Mouse (Mus musculus) midbrain, postnatal 0 days (tissue): ENCODE measurements around the gene Ube2s. TPM values are rescaled to one million over a fixed set of nuclear protein-coding genes. Genes with fewer than 3 reads are reported as not detected.

Experiments
- ATAC-seq: fragments of 200-750 bp; cut with Nextera tagmentation; 2 replicates; pipeline ENCODE4 v1.8.0; 2017; ENCODE audit warnings: moderate number of reproducible peaks, mild to moderate bottlenecking, moderate TSS enrichment, moderate library complexity; ENCODE audit not compliant: low FRiP score
- DNase-seq: peaks from one replicate; pipeline ENCODE4 v3.0.0-alpha.2; 2015; ENCODE audit warnings: low spot score
- H3K27ac ChIP-seq: fragments of 300-500 bp; sonication (generic); 2 replicates; pipeline ENCODE4 v1.5.1; 2014; ENCODE audit warnings: low read depth, mild to moderate bottlenecking, low read length, mixed read lengths
- H3K27me3 ChIP-seq: fragments of 300-500 bp; sonication (generic); 2 replicates; pipeline ENCODE4 v1.6.1; 2014; ENCODE audit warnings: low read length, control low read depth, mixed read lengths; ENCODE audit not compliant: insufficient read depth
- H3K36me3 ChIP-seq: fragments of 300-500 bp; sonication (generic); 2 replicates; pipeline ENCODE4 v1.6.1; 2014; ENCODE audit warnings: low read length, control low read depth, mixed read lengths; ENCODE audit not compliant: insufficient read depth
- H3K4me1 ChIP-seq: fragments of 300-500 bp; sonication (generic); 2 replicates; pipeline ENCODE4 v1.6.1; 2014; ENCODE audit warnings: mild to moderate bottlenecking, control low read depth, antibody characterized with exemption, low read length, mixed read lengths; ENCODE audit not compliant: insufficient read depth
- H3K4me2 ChIP-seq: fragments of 300-500 bp; sonication (generic); 2 replicates; pipeline ENCODE4 v1.6.1; 2014; ENCODE audit warnings: low read depth, mild to moderate bottlenecking, low read length, mixed read lengths; ENCODE audit not compliant: poor library complexity, severe bottlenecking
- H3K4me3 ChIP-seq: fragments of 300-500 bp; sonication (generic); 2 replicates; pipeline ENCODE4 v1.5.1; 2014; ENCODE audit warnings: low read depth, mild to moderate bottlenecking, low read length, moderate library complexity
- H3K9ac ChIP-seq: fragments of 300-500 bp; sonication (generic); replicated peaks from 2 replicates; pipeline ENCODE4 v1.6.1; 2014; ENCODE audit warnings: mild to moderate bottlenecking, low read length, moderate library complexity, mixed read lengths; ENCODE audit not compliant: poor library complexity, severe bottlenecking
- H3K9me3 ChIP-seq: fragments of 300-500 bp; sonication (generic); 2 replicates; pipeline ENCODE4 v1.6.1; 2016; ENCODE audit warnings: low read length, control low read depth
- CTCF ChIP-seq: IDR thresholded peaks from 2 replicates; pipeline ENCODE4 v1.5.1; 2016; ENCODE audit warnings: antibody characterized with exemption, mild to moderate bottlenecking
- WGBS: fragments of 180-500 bp; shearing (Covaris S2); extraction: QIAGEN DNeasy Blood & Tissue Kit; methylation state at CpG from one replicate; pipeline ENCODE4 v1.1.7; 2014; 5-methylcytosine and 5-hydroxymethylcytosine counted together
- polyA plus RNA-seq: library from polyadenylated mRNA; unstranded; fragments of >200 nt; fragmentation: Nextera tagmentation; extraction: Ambion mirVana; gene quantifications from 2 replicates; pipeline ENCODE4 v1.2.1, GENCODE M21; 2015
- total RNA-seq: library from RNA; depleted of rRNA; stranded (reverse); fragments of >200 nt; gene quantifications from 2 replicates; pipeline ENCODE4 v1.2.3, GENCODE M21; 2014

The Ube2s gene
- total and polyA plus RNA-seq, 2 experiments from 2014 or later: 210 to 264 TPM

DNA sequence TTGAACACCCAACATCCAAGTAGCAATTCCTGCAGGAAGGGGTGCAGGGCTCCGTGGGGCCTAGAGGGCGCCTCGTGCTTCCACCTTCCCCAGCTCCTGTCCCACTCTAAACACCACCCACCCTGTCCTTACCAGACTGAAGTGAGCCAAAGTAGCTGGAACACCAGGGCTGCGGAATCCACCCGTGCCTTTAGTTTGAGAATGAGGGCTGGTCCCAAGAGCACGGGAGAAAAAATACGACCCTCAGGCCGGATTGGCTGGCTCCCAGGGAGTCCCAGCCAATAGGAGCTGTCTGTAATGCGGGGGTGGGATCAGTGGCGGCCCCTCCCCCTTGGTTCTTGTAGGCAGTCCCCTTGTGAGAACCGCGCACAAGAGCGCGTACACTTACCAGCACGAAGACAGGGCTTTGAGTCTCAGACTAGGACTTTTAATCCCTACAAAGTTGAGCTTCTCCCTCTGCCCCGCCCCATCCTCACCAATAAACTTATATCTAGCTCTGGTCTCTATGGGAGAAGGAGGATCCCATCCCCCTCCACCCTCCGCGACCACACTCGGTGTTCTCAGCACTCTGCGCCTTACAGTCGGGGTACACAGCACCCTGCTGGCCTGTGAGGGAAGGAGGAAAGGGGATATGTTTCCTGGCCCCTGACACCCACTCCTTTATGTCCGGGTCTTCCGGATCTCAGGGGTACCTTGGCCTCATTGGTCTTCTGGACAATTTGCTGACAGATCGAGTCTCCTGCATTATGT is 59.4 kb downstream of the Ube2s start, which contains the start of gene Cox6b2:
Gene Cox6b2 (minus strand): TSS at position 274 of the 750 bp plus-strand sequence.
- 2% methylated on average over 24 of the region's 24 CpGs for WGBS
- TF ChIP-seq CTCF: 0 out of 2 replicates have a peak, but pooled peaks have one; percentile 18
- Histone ChIP-seq H3K4me2 (peak within 1 kb of the TSS; percentile 65), H3K27ac (peak within 1 kb of the TSS; percentile 43), H3K36me3 (no peaks in the 10 kb centered on the region), H3K9ac (peak within 1 kb of the TSS; percentile 59), H3K4me3 (peak within 1 kb of the TSS; percentile 43), H3K4me1 (no peaks in the 10 kb centered on the region), H3K27me3 (no peaks in the 10 kb centered on the region), H3K9me3 (no peaks in the 10 kb centered on the region)
- peak; percentile 94 for DNase-seq
- ATAC-seq: peak; percentile 89

DNA sequence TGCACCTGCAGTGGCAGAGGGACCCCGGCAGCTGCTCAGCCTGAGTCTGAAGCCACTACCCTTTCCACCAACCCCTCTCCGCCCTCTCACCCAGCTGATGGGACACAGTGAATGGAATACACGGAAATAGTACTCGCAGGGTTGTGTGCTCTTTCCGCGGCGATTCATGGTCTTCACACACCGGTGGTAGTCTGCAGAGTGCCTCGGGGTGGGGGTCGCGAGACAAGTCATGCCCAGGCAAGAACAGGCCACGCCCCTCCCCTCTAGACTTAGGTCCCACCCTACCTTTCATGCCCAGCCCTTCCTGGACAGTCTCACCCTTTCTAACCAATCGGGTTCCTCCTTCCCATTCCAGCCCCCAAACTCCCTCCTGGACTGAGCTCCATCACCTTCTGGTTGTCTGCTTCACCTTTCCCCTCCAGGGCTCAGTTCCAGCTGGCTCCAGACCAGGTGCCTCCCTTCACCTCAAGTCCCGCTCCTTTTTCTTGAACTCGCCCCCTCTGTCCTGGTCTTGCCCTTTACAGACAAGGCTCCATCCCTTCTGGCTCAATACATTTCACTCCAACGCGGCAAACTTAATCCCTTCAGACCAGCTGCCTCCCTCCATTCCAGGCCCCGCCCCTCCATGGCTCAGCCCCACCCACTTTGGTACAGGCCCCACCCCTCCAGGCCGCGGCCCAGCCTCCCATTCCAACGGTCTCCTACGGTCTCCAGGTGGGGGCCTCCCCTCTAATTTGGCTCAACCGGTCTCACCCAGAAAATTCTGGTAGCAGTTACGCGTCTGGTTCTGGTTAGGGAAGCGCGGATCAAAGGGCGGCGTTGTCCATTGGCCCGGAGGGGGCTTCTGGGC is 60.2 kb downstream of the Ube2s start:
- Histone ChIP-seq H3K27me3 (no peaks in the 10 kb centered on the region), H3K36me3 (no peaks in the 10 kb centered on the region), H3K9ac (peak overlapping the region; percentile 59), H3K4me1 (no peaks in the 10 kb centered on the region), H3K4me2 (peak overlapping the region; percentile 65), H3K27ac (peak overlapping the region; percentile 43), H3K9me3 (no peaks in the 10 kb centered on the region), H3K4me3 (peak overlapping the region; percentile 43)
- ATAC-seq: peak; percentile 76
- no peak for TF ChIP-seq CTCF
- 1% methylated on average over 30 of the region's 30 CpGs for WGBS
- peak; percentile 39 for DNase-seq

DNA sequence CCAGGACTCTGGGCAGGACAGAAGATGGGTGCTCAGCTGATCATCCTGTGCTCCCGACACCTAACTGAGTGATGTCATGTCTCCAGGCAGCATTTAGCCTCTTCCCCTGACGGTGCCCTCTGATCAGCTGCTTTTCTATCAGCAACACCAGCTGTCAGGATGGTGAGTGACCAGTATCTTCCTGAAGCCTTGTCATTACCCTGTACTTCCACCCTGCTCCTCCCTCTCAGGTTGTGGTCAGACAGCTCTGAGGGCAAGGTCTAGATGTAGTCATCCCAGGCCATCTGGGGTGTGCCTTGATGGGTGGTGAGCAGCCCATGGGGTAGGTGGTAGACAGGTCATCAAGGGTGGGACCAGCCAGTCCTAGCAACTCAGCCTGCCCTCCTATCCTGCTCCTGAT is 63.2 kb downstream of the Ube2s start:
- no peak overlapping the region for H3K4me3 ChIP-seq
- no peak for TF ChIP-seq CTCF
- 82% methylated on average over 2 of the region's 2 CpGs for WGBS

DNA sequence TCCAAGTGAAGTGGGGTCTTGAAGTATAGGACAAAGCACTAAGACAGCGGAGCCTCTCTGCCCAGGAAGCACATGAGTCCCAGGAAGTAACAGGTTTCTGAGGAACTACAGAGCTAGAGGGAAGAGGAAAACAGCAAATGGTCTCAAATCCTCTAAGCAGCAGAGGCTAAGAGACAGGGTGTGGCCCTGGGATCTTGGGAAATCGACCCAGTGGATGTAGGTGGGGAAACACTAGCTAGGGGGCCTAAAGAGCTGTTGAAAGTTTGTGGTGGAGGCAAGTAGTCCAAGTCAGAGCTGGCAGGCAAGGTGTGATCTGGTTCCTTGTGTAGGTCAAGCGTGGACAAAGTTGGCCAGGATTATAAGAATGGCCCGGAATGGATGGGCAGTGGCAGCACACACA is 64.1 kb downstream of the Ube2s start:
- H3K9me3 ChIP-seq: no peaks in the 10 kb centered on the region
- DNase-seq (no peak), ATAC-seq (no peak)
- no peak overlapping the region for H3K27ac ChIP-seq
- peaks cover 17% of the 10 kb centered on the region for H3K36me3 ChIP-seq
- no peak overlapping the region for H3K4me3 ChIP-seq
- H3K4me2 ChIP-seq: no peak overlapping the region
- WGBS: 87% methylated on average over 4 of the region's 4 CpGs
- H3K27me3 ChIP-seq: no peaks in the 10 kb centered on the region
- no peak for TF ChIP-seq CTCF
- no peak overlapping the region for H3K9ac ChIP-seq
- no peaks in the 10 kb centered on the region for H3K4me1 ChIP-seq

More for the DNA sequence above, 63.2 kb downstream of the Ube2s start:
- Histone ChIP-seq H3K4me1 (no peaks in the 10 kb centered on the region), H3K9ac (no peak overlapping the region), H3K27ac (no peak overlapping the region), H3K36me3 (peaks cover 17% of the 10 kb centered on the region), H3K4me2 (no peak overlapping the region), H3K9me3 (no peaks in the 10 kb centered on the region), H3K27me3 (no peaks in the 10 kb centered on the region)
- no peak for ATAC-seq
- no peak for DNase-seq

DNA sequence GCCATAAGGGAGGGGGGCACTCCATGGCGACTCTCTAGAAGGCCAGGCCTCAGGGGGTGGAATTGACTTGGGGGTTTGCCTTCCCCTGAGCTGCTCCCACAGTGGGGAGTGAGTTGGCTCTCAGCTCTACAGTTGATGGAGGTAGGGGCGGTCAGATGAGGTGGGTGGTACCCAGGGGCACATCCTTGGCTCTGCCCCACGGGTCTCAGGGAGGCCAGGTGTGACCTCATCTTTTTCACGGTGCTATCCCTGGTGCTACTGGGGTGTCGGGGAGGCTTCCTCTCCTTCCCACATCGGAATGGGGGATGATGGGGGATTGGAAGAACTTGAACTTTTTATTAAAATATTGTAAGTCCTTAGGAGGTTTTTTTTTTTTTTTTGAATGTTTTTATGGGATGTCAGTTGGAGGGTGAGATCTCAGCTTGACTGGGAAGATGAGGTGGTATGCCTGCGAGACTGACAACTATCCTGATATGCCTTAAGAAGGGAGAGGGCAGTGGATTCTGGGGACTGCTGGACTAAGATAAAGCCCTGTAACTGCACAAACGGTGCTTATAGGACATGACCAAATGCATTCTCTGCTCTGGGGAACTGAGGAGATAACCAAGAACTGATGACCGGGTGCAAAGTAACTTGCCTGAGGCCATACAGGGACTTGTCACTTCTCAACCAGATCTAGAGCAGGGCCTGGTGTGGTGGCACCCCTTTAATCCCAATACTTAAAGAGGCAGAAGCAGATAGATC is 65.1 kb downstream of the Ube2s start:
- no peak for TF ChIP-seq CTCF
- no peaks in the 10 kb centered on the region for H3K27me3 ChIP-seq
- H3K4me1 ChIP-seq: no peaks in the 10 kb centered on the region
- no peak for DNase-seq
- 79% methylated on average over 9 of the region's 9 CpGs for WGBS
- H3K4me2 ChIP-seq: no peak overlapping the region
- no peak overlapping the region for H3K4me3 ChIP-seq
- ATAC-seq: no peak
- peaks cover 20% of the 10 kb centered on the region for H3K36me3 ChIP-seq
- no peak overlapping the region for H3K27ac ChIP-seq
- no peak overlapping the region for H3K9ac ChIP-seq
- H3K9me3 ChIP-seq: no peaks in the 10 kb centered on the region
